Mouse (Mus musculus) MEL (cell line): ENCODE results near the gene Zbtb46. TPM values are rescaled to one million over a fixed set of nuclear protein-coding genes. Genes with fewer than 3 reads are reported as not detected.

Experiments
- DNase-seq: peaks from one replicate; pipeline ENCODE4 v3.0.0; 2011; ENCODE audit warnings: low read depth, low spot score
- H3K27ac ChIP-seq: 2 replicates; pipeline ENCODE4 v1.5.1; 2012; ENCODE audit warnings: low read depth, mild to moderate bottlenecking, control low read depth, low read length, moderate library complexity; ENCODE audit not compliant: control insufficient read depth
- H3K27me3 ChIP-seq, 2 experiments: fragments of 150-350 bp in 1 of 2; sonication (generic) in 1 of 2; 2 replicates each; pipeline ENCODE4 v1.6.1; 2012; ENCODE audit warnings: low read length in 2 of 2, mild to moderate bottlenecking in 2 of 2, improper control_type of control experiment in 1 of 2, moderate library complexity in 1 of 2; ENCODE audit not compliant: insufficient read depth in 2 of 2, control insufficient read depth in 1 of 2
- H3K36me3 ChIP-seq, 2 experiments: 2 replicates each; pipeline ENCODE4 v1.6.1; 2012 to 2014; ENCODE audit warnings: low read length in 2 of 2, improper control_type of control experiment in 1 of 2, inconsistent platforms in 1 of 2, mild to moderate bottlenecking in 1 of 2; ENCODE audit not compliant: insufficient read depth in 2 of 2, control insufficient read depth in 1 of 2
- H3K4me1 ChIP-seq, 2 experiments: fragments of 150-350 bp in 1 of 2; sonication (generic) in 1 of 2; 2 replicates each; pipeline ENCODE4 v1.6.1; 2012; ENCODE audit warnings: low read length in 2 of 2, improper control_type of control experiment in 1 of 2, mild to moderate bottlenecking in 1 of 2; ENCODE audit not compliant: insufficient read depth in 2 of 2, control insufficient read depth in 1 of 2
- H3K4me3 ChIP-seq, 2 experiments: fragments of 150-350 bp in 1 of 2; sonication (generic) in 1 of 2; 2 replicates each; pipeline ENCODE4 v1.5.1; 2012; ENCODE audit warnings: low read depth in 2 of 2, low read length in 2 of 2, mild to moderate bottlenecking in 2 of 2, moderate library complexity in 2 of 2, control low read depth in 1 of 2, improper control_type of control experiment in 1 of 2; ENCODE audit not compliant: control insufficient read depth in 1 of 2, insufficient read depth in 1 of 2
- H3K79me2 ChIP-seq: 2 replicates; pipeline ENCODE4 v1.6.1; 2012; ENCODE audit warnings: mild to moderate bottlenecking, low read length, moderate library complexity; ENCODE audit not compliant: control insufficient read depth, poor library complexity, insufficient read depth
- H3K9ac ChIP-seq: 2 replicates; pipeline ENCODE4 v1.6.1; 2012; ENCODE audit warnings: low read depth, mild to moderate bottlenecking, control low read depth, low read length, moderate library complexity; ENCODE audit not compliant: control insufficient read depth, poor library complexity, severe bottlenecking
- H3K9me3 ChIP-seq: fragments of 150-350 bp; sonication (generic); replicated peaks from 2 replicates; pipeline ENCODE4 v1.6.1; 2012; ENCODE audit warnings: mild to moderate bottlenecking, low read length, improper control_type of control experiment, moderate library complexity; ENCODE audit not compliant: insufficient read depth
- BHLHE40 ChIP-seq: IDR thresholded peaks from 2 replicates; pipeline ENCODE4 v1.6.1; 2012; ENCODE audit warnings: low read depth, mild to moderate bottlenecking, inconsistent platforms, low read length, improper control_type of control experiment, borderline replicate concordance
- CHD2 ChIP-seq: IDR thresholded peaks from 2 replicates; pipeline ENCODE4 v1.6.1; 2011; ENCODE audit warnings: low read length, improper control_type of control experiment
- CTCF ChIP-seq, 3 experiments: IDR thresholded peaks in 2 of 3; conservative IDR thresholded peaks in 1 of 3; 2 replicates each; pipeline ENCODE4 v1.5.1; 2011 to 2012; ENCODE audit warnings: low read length in 3 of 3, low read depth in 2 of 3, mild to moderate bottlenecking in 2 of 3, improper control_type of control experiment in 1 of 3, inconsistent platforms in 1 of 3, mixed read lengths in 1 of 3, moderate library complexity in 1 of 3; ENCODE audit not compliant: control insufficient read depth in 1 of 3, insufficient read depth in 1 of 3, poor library complexity in 1 of 3, severe bottlenecking in 1 of 3
- GATA1 ChIP-seq: IDR thresholded peaks from 2 replicates; pipeline ENCODE4 v1.6.1; 2011; ENCODE audit warnings: low read depth, low read length, improper control_type of control experiment
- JUND ChIP-seq: IDR thresholded peaks from 2 replicates; pipeline ENCODE4 v1.6.1; 2011; ENCODE audit warnings: low read depth, mild to moderate bottlenecking, improper control_type of control experiment, low read length
- MAFK ChIP-seq: IDR thresholded peaks from 2 replicates; pipeline ENCODE4 v1.6.1; 2011; ENCODE audit warnings: low read depth, mild to moderate bottlenecking, low read length, improper control_type of control experiment, borderline replicate concordance
- MAZ ChIP-seq: IDR thresholded peaks from 2 replicates; pipeline ENCODE4 v1.6.1; 2012; ENCODE audit warnings: low read depth, mild to moderate bottlenecking, inconsistent platforms, low read length, improper control_type of control experiment
- MYB ChIP-seq: IDR thresholded peaks from 2 replicates; pipeline ENCODE4 v1.6.1; 2011; ENCODE audit warnings: mild to moderate bottlenecking, low read depth, low read length, improper control_type of control experiment
- POLR2AphosphoS2 ChIP-seq: IDR thresholded peaks from 2 replicates; pipeline ENCODE4 v1.6.1; 2011; ENCODE audit warnings: low read length, improper control_type of control experiment
- POLR2AphosphoS5 ChIP-seq: IDR thresholded peaks from 2 replicates; pipeline ENCODE4 v1.6.1; 2012; ENCODE audit warnings: low read depth, borderline replicate concordance, mild to moderate bottlenecking, inconsistent platforms, low read length, moderate library complexity, mixed read lengths
- RAD21 ChIP-seq: IDR thresholded peaks from 2 replicates; pipeline ENCODE4 v1.6.1; 2011; ENCODE audit warnings: mild to moderate bottlenecking, low read depth, low read length, improper control_type of control experiment
- RCOR1 ChIP-seq: IDR thresholded peaks from 2 replicates; pipeline ENCODE4 v1.6.1; 2012; ENCODE audit warnings: low read depth, mild to moderate bottlenecking, inconsistent platforms, low read length, improper control_type of control experiment
- SMC3 ChIP-seq: IDR thresholded peaks from 2 replicates; pipeline ENCODE4 v1.6.1; 2011; ENCODE audit warnings: low read depth, low read length, improper control_type of control experiment
- TAL1 ChIP-seq: IDR thresholded peaks from 2 replicates; pipeline ENCODE4 v1.6.1; 2012; ENCODE audit warnings: mild to moderate bottlenecking, inconsistent platforms, low read length, moderate library complexity, mixed read lengths
- UBTF ChIP-seq: IDR thresholded peaks from 2 replicates; pipeline ENCODE4 v1.6.1; 2012; ENCODE audit warnings: low read depth, mild to moderate bottlenecking, inconsistent platforms, low read length, improper control_type of control experiment, moderate library complexity, borderline replicate concordance; ENCODE audit not compliant: insufficient read depth
- USF2 ChIP-seq, 2 experiments: IDR thresholded peaks; 2 replicates each; pipeline ENCODE4 v1.6.1; 2011 to 2012; ENCODE audit warnings: improper control_type of control experiment in 2 of 2, low read length in 2 of 2, borderline replicate concordance in 1 of 2, inconsistent platforms in 1 of 2, low read depth in 1 of 2, mild to moderate bottlenecking in 1 of 2; ENCODE audit not compliant: insufficient read depth in 1 of 2
- ZC3H11A ChIP-seq: IDR thresholded peaks from 2 replicates; pipeline ENCODE4 v1.6.1; 2012; ENCODE audit warnings: low read depth, mild to moderate bottlenecking, inconsistent platforms, low read length, improper control_type of control experiment
- ZKSCAN1 ChIP-seq: IDR thresholded peaks from 2 replicates; pipeline ENCODE4 v1.6.1; 2012; ENCODE audit warnings: low read depth, mild to moderate bottlenecking, inconsistent platforms, low read length, improper control_type of control experiment, moderate library complexity
- ZMIZ1 ChIP-seq: IDR thresholded peaks from 2 replicates; pipeline ENCODE4 v1.6.1; 2012; ENCODE audit warnings: low read depth, mild to moderate bottlenecking, inconsistent platforms, low read length, improper control_type of control experiment, moderate library complexity
- ZNF384 ChIP-seq: IDR thresholded peaks from 2 replicates; pipeline ENCODE4 v1.6.1; 2012; ENCODE audit warnings: low read depth, mild to moderate bottlenecking, inconsistent platforms, low read length, improper control_type of control experiment
- polyA plus RNA-seq, 2 experiments: library from polyadenylated mRNA; stranded (reverse) in 1 of 2; unstranded in 1 of 2; fragments of >175 nt in 1 of 2; fragments of >200 nt in 1 of 2; gene quantifications; 2 replicates each; pipeline versions ENCODE4 v1.2.1 to v1.2.4; 2012; ENCODE audit warnings: low replicate concordance in 2 of 2, low read depth in 1 of 2; ENCODE audit not compliant: insufficient read length in 2 of 2, insufficient read depth in 1 of 2, missing spikeins in 1 of 2
- total RNA-seq: library from RNA; depleted of rRNA; stranded (reverse); fragments of 300-350 nt; gene quantifications from 2 replicates; pipeline ENCODE4 v1.2.3, GENCODE M21; 2012

Gene Zbtb46
- total and polyA plus RNA-seq, 3 experiments: 0.23 to 0.64 TPM; not detected in 1

DNA sequence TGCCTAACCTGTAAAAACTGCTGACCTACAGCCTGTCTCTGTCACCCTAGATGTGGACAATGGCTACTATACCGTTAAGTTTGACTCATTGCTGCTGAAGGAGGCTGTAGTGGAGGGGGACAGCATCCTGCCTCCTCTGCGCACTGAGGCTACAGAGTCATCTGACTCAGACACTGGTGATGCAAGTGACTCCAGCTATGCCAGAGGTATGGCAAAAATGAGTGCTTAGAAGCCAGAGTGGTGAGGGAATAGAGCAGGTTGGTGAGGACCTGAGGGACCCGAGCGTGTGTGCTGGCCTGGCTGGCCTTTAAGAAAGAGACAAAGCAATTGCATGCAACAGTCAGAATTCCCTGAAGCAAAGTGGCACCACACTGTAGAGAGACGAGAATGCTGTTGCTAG lies 80.5 kb downstream of the Zbtb46 start:
- H3K4me1 ChIP-seq: peaks cover 0 to 3% of the 10 kb centered on the region in 2 experiments; a peak in 1 of 4 replicates
- no peak for DNase-seq
- peaks cover 6 to 11% of the 10 kb centered on the region in 2 experiments for H3K36me3 ChIP-seq
- H3K9ac ChIP-seq: no peak overlapping the region
- H3K79me2 ChIP-seq: peaks cover 16% of the 10 kb centered on the region
- H3K27me3 ChIP-seq: no peaks in the 10 kb centered on the region
- no peak overlapping the region for H3K27ac ChIP-seq
- no peak overlapping the region for H3K4me3 ChIP-seq
- no peak for TF ChIP-seq UBTF
- TF ChIP-seq GATA1: no peak
- no peak for TF ChIP-seq SMC3
- TF ChIP-seq MAFK: no peak
- H3K9me3 ChIP-seq: no peaks in the 10 kb centered on the region

DNA sequence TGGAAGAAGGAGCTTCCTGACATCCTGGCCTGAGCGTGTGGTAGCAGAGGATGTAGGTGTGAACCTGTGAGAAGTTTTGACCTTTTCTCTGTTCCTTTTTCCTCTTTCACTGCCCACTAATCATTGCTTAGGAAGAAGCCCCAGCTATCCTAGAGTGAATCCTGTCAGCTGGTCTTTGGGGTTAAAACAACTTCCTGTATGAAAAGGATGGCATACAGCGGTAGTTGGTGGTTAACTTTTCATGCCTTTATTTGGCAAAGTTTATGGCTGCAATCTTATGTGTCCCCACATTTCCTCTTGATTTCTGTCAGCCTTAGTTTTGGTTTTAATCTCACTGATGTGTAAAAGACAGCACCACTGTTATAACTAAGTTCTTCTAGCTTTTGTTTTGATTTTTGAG lies 82.0 kb downstream of the Zbtb46 start:
- peaks cover 8 to 10% of the 10 kb centered on the region in 2 experiments for H3K36me3 ChIP-seq

GRCm38 (mm10) chr2:181375787-181376186 lies 83.4 kb downstream of the Zbtb46 start:
- Histone ChIP-seq H3K9ac (no peak overlapping the region), H3K27me3 (no peaks in the 10 kb centered on the region)
- TF ChIP-seq SMC3 (peak; percentile 55), ZC3H11A (peak; percentile 25), JUND (no peak), CTCF (IDR thresholded peaks at IDR 0.05 in 2 of 3, conservative IDR thresholded peaks at IDR 0.05 in 1 of 3; ENCODE audit: control insufficient read depth in 1 of 3, insufficient read depth in 1 of 3, low read depth in 2 of 3, low read length in 3 of 3, poor library complexity in 1 of 3, severe bottlenecking in 1 of 3) (peak in 2 of 3 experiments; percentile 55 to 59; a peak in 4 of 6 replicates), RAD21 (peak; percentile 52), CHD2 (no peak)
- TF ChIP-seq, all 39 proteins: peak for 4
- DNase-seq: peak; percentile 74
- Histone ChIP-seq H3K79me2 (peaks cover 28% of the 10 kb centered on the region), H3K9me3 (no peaks in the 10 kb centered on the region), H3K4me3 (no peak overlapping the region), H3K27ac (no peak overlapping the region), H3K4me1 (peaks cover 2 to 3% of the 10 kb centered on the region in 2 experiments; a peak in 3 of 4 replicates), H3K36me3 (peaks cover 8 to 9% of the 10 kb centered on the region in 2 experiments)

More for the DNA sequence above, 82.0 kb downstream of the Zbtb46 start:
- no peak for DNase-seq
- Histone ChIP-seq H3K27me3 (no peaks in the 10 kb centered on the region), H3K4me3 (no peak overlapping the region), H3K79me2 (peaks cover 24% of the 10 kb centered on the region), H3K9me3 (no peaks in the 10 kb centered on the region), H3K4me1 (peaks cover 2 to 3% of the 10 kb centered on the region in 2 experiments; a peak in 3 of 4 replicates), H3K9ac (no peak overlapping the region), H3K27ac (no peak overlapping the region)
- TF ChIP-seq MYB (no peak), BHLHE40 (no peak), ZMIZ1 (no peak), ZNF384 (no peak), TAL1 (no peak), USF2 (IDR thresholded peaks at IDR 0.05; ENCODE audit: borderline replicate concordance in 1 of 2, insufficient read depth in 1 of 2, low read depth in 1 of 2, low read length in 2 of 2) (no peak), POLR2AphosphoS5 (no peak), RCOR1 (no peak), ZKSCAN1 (no peak), MAZ (no peak), POLR2AphosphoS2 (no peak), ZC3H11A (no peak)
- TF ChIP-seq, all 39 proteins: peak for 0
